Mouse (Mus musculus) heart, postnatal 0 days (tissue): Measurements from ENCODE around the gene Homer2.

Source experiments
- CTCF ChIP-seq: IDR thresholded peaks from 2 replicates; pipeline ENCODE4 v1.5.1; 2016; ENCODE audit warnings: antibody characterized with exemption, control low read depth, low read depth
- EP300 ChIP-seq: IDR thresholded peaks from 2 replicates; pipeline ENCODE4 v1.6.1; 2016; ENCODE audit warnings: antibody characterized with exemption, low read depth

GRCm38 (mm10) chr7:81644551-81645235 lies 62.6 kb downstream of the Homer2 start:
- TF ChIP-seq CTCF = no peak
- no peak for TF ChIP-seq EP300
